Mouse (Mus musculus) lung, embryonic 15.5 days (tissue): ENCODE data around the gene Gm20721. TPM values are rescaled to one million over a fixed set of nuclear protein-coding genes. Genes with fewer than 3 reads are reported as not detected.
A peak's percentile ranks its signal among the peaks of the same experiment; 100 is the strongest.

ENCODE experiments used
- ATAC-seq: fragments of 200-750 bp; cut with Nextera tagmentation; 2 replicates; pipeline ENCODE4 v1.8.0; 2017; ENCODE audit warnings: moderate number of reproducible peaks, borderline replicate concordance; ENCODE audit not compliant: low FRiP score, low TSS enrichment; ENCODE audit errors: extremely low read depth
- H3K27ac ChIP-seq: fragments of 300-500 bp; sonication (generic); 2 replicates; pipeline ENCODE4 v1.5.1; 2015; ENCODE audit warnings: moderate library complexity, mild to moderate bottlenecking, inconsistent platforms
- H3K27me3 ChIP-seq: fragments of 300-500 bp; sonication (generic); 2 replicates; pipeline ENCODE4 v1.6.1; 2015; ENCODE audit warnings: inconsistent platforms
- H3K36me3 ChIP-seq: fragments of 300-500 bp; sonication (generic); 2 replicates; pipeline ENCODE4 v1.6.1; 2015; ENCODE audit warnings: inconsistent platforms
- H3K4me1 ChIP-seq: fragments of 300-500 bp; sonication (generic); 2 replicates; pipeline ENCODE4 v1.6.1; 2015; ENCODE audit warnings: inconsistent platforms
- H3K4me2 ChIP-seq: fragments of 300-500 bp; sonication (generic); 2 replicates; pipeline ENCODE4 v1.6.1; 2015; ENCODE audit warnings: inconsistent platforms, mild to moderate bottlenecking, moderate library complexity
- H3K4me3 ChIP-seq: fragments of 300-500 bp; sonication (generic); 2 replicates; pipeline ENCODE4 v1.5.1; 2015; ENCODE audit warnings: mild to moderate bottlenecking, inconsistent platforms
- H3K9ac ChIP-seq: fragments of 300-500 bp; sonication (generic); 2 replicates; pipeline ENCODE4 v1.6.1; 2015; ENCODE audit warnings: inconsistent platforms
- H3K9me3 ChIP-seq: fragments of 300-500 bp; sonication (generic); 2 replicates; pipeline ENCODE4 v1.6.1; 2016; ENCODE audit warnings: inconsistent platforms
- WGBS: fragments of 180-500 bp; shearing (Covaris S2); methylation state at CpG from one replicate; pipeline ENCODE4 v1.1.7; 2015; 5-methylcytosine and 5-hydroxymethylcytosine counted together
- polyA plus RNA-seq: library from polyadenylated mRNA; unstranded; fragments of >200 nt; fragmentation: Nextera tagmentation; extraction: Ambion mirVana; gene quantifications from 2 replicates; pipeline ENCODE4 v1.2.1, GENCODE M21; 2015

Gene Gm20721
- polyA plus RNA-seq, 1 experiment from 2014 or later = 26.4 TPM

GRCm38 (mm10) chr2:174295175-174295899 is 51.2 kb downstream of the Gm20721 start:
- peaks cover 29% of the 10 kb centered on the region; the same call in 1 of the 2 replicates for H3K4me1 ChIP-seq
- 51% methylated on average over 36 of the region's 36 CpGs for WGBS
- H3K27me3 ChIP-seq = peaks cover 35% of the 10 kb centered on the region
- H3K4me3 ChIP-seq = peak overlapping the region; percentile 59
- ATAC-seq = peak; percentile 90
- peak overlapping the region; percentile 71 for H3K27ac ChIP-seq
- H3K4me2 ChIP-seq = peak overlapping the region; percentile 69
- H3K9me3 ChIP-seq = peaks cover 43% of the 10 kb centered on the region
- 0 out of 2 replicates have a peak, but pooled peaks cover 6% of the 10 kb centered on the region for H3K36me3 ChIP-seq
- peak overlapping the region; percentile 61 for H3K9ac ChIP-seq

GRCm38 (mm10) chr2:174294457-174294856 is 52.1 kb downstream of the Gm20721 start:
- WGBS = 47% methylated on average over 8 of the region's 8 CpGs
- Histone ChIP-seq H3K9me3 (peaks cover 34% of the 10 kb centered on the region), H3K4me1 (peaks cover 23% of the 10 kb centered on the region; the same call in 1 of the 2 replicates), H3K27me3 (peaks cover 26% of the 10 kb centered on the region), H3K27ac (peak overlapping the region; percentile 71), H3K36me3 (0 out of 2 replicates have a peak, but pooled peaks cover 3% of the 10 kb centered on the region), H3K9ac (peak overlapping the region; percentile 61), H3K4me3 (peak overlapping the region; percentile 59), H3K4me2 (peak overlapping the region; percentile 69)
- ATAC-seq = no peak

- ATAC-seq = no peak
- no peak overlapping the region for H3K9ac ChIP-seq
- H3K27me3 ChIP-seq = peaks cover 23% of the 10 kb centered on the region
- 42% methylated on average over 2 of the region's 2 CpGs for WGBS
- H3K4me3 ChIP-seq = no peak overlapping the region
- H3K27ac ChIP-seq = no peak overlapping the region
- H3K4me2 ChIP-seq = peak overlapping the region; percentile 57
- H3K9me3 ChIP-seq = peaks cover 15% of the 10 kb centered on the region
- H3K36me3 ChIP-seq = peaks cover 28% of the 10 kb centered on the region
- H3K4me1 ChIP-seq = peaks cover 13% of the 10 kb centered on the region; the same call in 1 of the 2 replicates
Observed at GRCm38 (mm10) chr2:174291662-174292030, 54.9 kb downstream of the Gm20721 start.

- Histone ChIP-seq H3K27me3 (peaks cover 28% of the 10 kb centered on the region), H3K4me2 (peak overlapping the region; percentile 57), H3K4me1 (peaks cover 9% of the 10 kb centered on the region; the same call in 1 of the 2 replicates), H3K9me3 (peaks cover 14% of the 10 kb centered on the region), H3K27ac (no peak overlapping the region), H3K4me3 (no peak overlapping the region), H3K9ac (no peak overlapping the region), H3K36me3 (peaks cover 30% of the 10 kb centered on the region)
- WGBS = 63% methylated on average over 8 of the region's 8 CpGs
- no peak for ATAC-seq
Observed at GRCm38 (mm10) chr2:174291029-174291661, 55.4 kb downstream of the Gm20721 start.

- Histone ChIP-seq H3K36me3 (peaks cover 53% of the 10 kb centered on the region), H3K4me2 (no peak overlapping the region), H3K9ac (no peak overlapping the region), H3K27ac (no peak overlapping the region), H3K27me3 (peaks cover 51% of the 10 kb centered on the region), H3K4me3 (no peak overlapping the region), H3K4me1 (peaks cover 14% of the 10 kb centered on the region; the same call in 1 of the 2 replicates), H3K9me3 (peaks cover 25% of the 10 kb centered on the region)
- WGBS = 48% methylated on average over 12 of the region's 12 CpGs
- no peak for ATAC-seq
Observed at GRCm38 (mm10) chr2:174288673-174289430, 57.7 kb downstream of the Gm20721 start.

- WGBS = 42% methylated on average over 7 of the region's 7 CpGs
- H3K4me2 ChIP-seq = no peak overlapping the region
- H3K9me3 ChIP-seq = peaks cover 25% of the 10 kb centered on the region
- ATAC-seq = no peak
- no peak overlapping the region for H3K27ac ChIP-seq
- H3K36me3 ChIP-seq = peaks cover 63% of the 10 kb centered on the region
- peak overlapping the region; percentile 9; the same call in 1 of the 2 replicates for H3K4me3 ChIP-seq
- H3K27me3 ChIP-seq = peaks cover 60% of the 10 kb centered on the region
- H3K9ac ChIP-seq = no peak overlapping the region
- peaks cover 11% of the 10 kb centered on the region; the same call in 1 of the 2 replicates for H3K4me1 ChIP-seq
Observed at GRCm38 (mm10) chr2:174287921-174288320, 58.6 kb downstream of the Gm20721 start.

GRCm38 (mm10) chr2:174285921-174286470 is 60.5 kb downstream of the Gm20721 start:
- 36% methylated on average over 34 of the region's 34 CpGs for WGBS
- Histone ChIP-seq H3K4me3 (peak overlapping the region; percentile 27), H3K27ac (no peak overlapping the region), H3K4me1 (peaks cover 5% of the 10 kb centered on the region; the same call in 1 of the 2 replicates), H3K36me3 (peaks cover 71% of the 10 kb centered on the region), H3K27me3 (peaks cover 64% of the 10 kb centered on the region), H3K9ac (no peak overlapping the region), H3K4me2 (no peak overlapping the region), H3K9me3 (peaks cover 25% of the 10 kb centered on the region)
- no peak for ATAC-seq

GRCm38 (mm10) chr2:174284807-174285457 is 61.6 kb downstream of the Gm20721 start:
- no peak overlapping the region for H3K9ac ChIP-seq
- H3K4me3 ChIP-seq = peak overlapping the region; percentile 27
- H3K4me2 ChIP-seq = peak overlapping the region; percentile 50
- ATAC-seq = no peak
- H3K27me3 ChIP-seq = peaks cover 64% of the 10 kb centered on the region
- 45% methylated on average over 58 of the region's 58 CpGs for WGBS
- peaks cover 5% of the 10 kb centered on the region; the same call in 1 of the 2 replicates for H3K4me1 ChIP-seq
- H3K9me3 ChIP-seq = peaks cover 25% of the 10 kb centered on the region
- H3K27ac ChIP-seq = no peak overlapping the region
- peaks cover 76% of the 10 kb centered on the region for H3K36me3 ChIP-seq

GRCm38 (mm10) chr2:174284011-174284410 is 62.5 kb downstream of the Gm20721 start, which contains the start of gene Gnas:
Gene Gnas (plus strand): TSS chr2:174284320.
- peak; percentile 16; the same call in 1 of the 2 replicates for ATAC-seq
- peaks cover 78% of the 10 kb centered on the region for H3K36me3 ChIP-seq

GRCm38 (mm10) chr2:174283341-174283740 is 63.2 kb downstream of the Gm20721 start:
- ATAC-seq = no peak
- H3K27ac ChIP-seq = no peak overlapping the region
- no peak overlapping the region for H3K9ac ChIP-seq
- peaks cover 5% of the 10 kb centered on the region; the same call in 1 of the 2 replicates for H3K4me1 ChIP-seq
- peaks cover 72% of the 10 kb centered on the region for H3K36me3 ChIP-seq
- H3K4me3 ChIP-seq = 0 out of 2 replicates have a peak overlapping the region, but pooled peaks have one; percentile 27
- WGBS = 51% methylated on average over 11 of the region's 11 CpGs
- peaks cover 55% of the 10 kb centered on the region for H3K27me3 ChIP-seq
- peaks cover 25% of the 10 kb centered on the region for H3K9me3 ChIP-seq
- H3K4me2 ChIP-seq = peak overlapping the region; percentile 50

More at GRCm38 (mm10) chr2:174284011-174284410, 62.5 kb downstream of the Gm20721 start, which contains the start of gene Gnas:
- Histone ChIP-seq H3K4me3 (peak within 1 kb of the TSS; percentile 27), H3K4me1 (peaks cover 5% of the 10 kb centered on the region; the same call in 1 of the 2 replicates), H3K9ac (no peak within 1 kb of the TSS), H3K4me2 (peak within 1 kb of the TSS; percentile 50), H3K27ac (no peak within 1 kb of the TSS), H3K27me3 (peaks cover 61% of the 10 kb centered on the region), H3K9me3 (peaks cover 25% of the 10 kb centered on the region)
- 36% methylated on average over 19 of the region's 19 CpGs for WGBS
